Mouse (Mus musculus) embryonic facial prominence, embryonic 10.5 days (tissue): ENCODE results near the gene Nell2. TPM values are rescaled to one million over a fixed set of nuclear protein-coding genes. Genes with fewer than 3 reads are reported as not detected.

Experiments used
- DNase-seq: peaks from one replicate; pipeline ENCODE4 v3.0.0-alpha.2; 2017; ENCODE audit warnings: low spot score
- H3K27ac ChIP-seq: fragments of 300-500 bp; sonication (generic); replicated peaks from 2 replicates; pipeline ENCODE4 v1.5.1; 2016; ENCODE audit warnings: mild to moderate bottlenecking
- H3K27me3 ChIP-seq: fragments of 300-500 bp; sonication (generic); replicated peaks from 2 replicates; pipeline ENCODE4 v1.6.1; 2016; ENCODE audit warnings: low read depth, mild to moderate bottlenecking; ENCODE audit not compliant: poor library complexity, severe bottlenecking
- H3K36me3 ChIP-seq: fragments of 300-500 bp; sonication (generic); replicated peaks from 2 replicates; pipeline ENCODE4 v1.6.1; 2016; ENCODE audit warnings: mild to moderate bottlenecking, moderate library complexity
- H3K4me1 ChIP-seq: fragments of 300-500 bp; sonication (generic); 2 replicates; pipeline ENCODE4 v1.6.1; 2016
- H3K4me3 ChIP-seq: fragments of 300-500 bp; sonication (generic); 2 replicates; pipeline ENCODE4 v1.5.1; 2016; ENCODE audit warnings: mild to moderate bottlenecking, moderate library complexity
- H3K9me3 ChIP-seq: fragments of 300-500 bp; sonication (generic); 2 replicates; pipeline ENCODE4 v1.6.1; 2016; ENCODE audit warnings: mild to moderate bottlenecking
- WGBS: fragments of 180-500 bp; shearing (Covaris S2); methylation state at CpG from one replicate; pipeline ENCODE4 v1.1.7; 2016; 5-methylcytosine and 5-hydroxymethylcytosine counted together
- polyA plus RNA-seq: library from polyadenylated mRNA; unstranded; fragments of >200 nt; fragmentation: Nextera tagmentation; extraction: Ambion mirVana; gene quantifications from 2 replicates; pipeline ENCODE4 v1.2.1, GENCODE M21; 2016

The Nell2 gene
- polyA plus RNA-seq, 1 experiment from 2014 or later, result 20.2 TPM

DNA sequence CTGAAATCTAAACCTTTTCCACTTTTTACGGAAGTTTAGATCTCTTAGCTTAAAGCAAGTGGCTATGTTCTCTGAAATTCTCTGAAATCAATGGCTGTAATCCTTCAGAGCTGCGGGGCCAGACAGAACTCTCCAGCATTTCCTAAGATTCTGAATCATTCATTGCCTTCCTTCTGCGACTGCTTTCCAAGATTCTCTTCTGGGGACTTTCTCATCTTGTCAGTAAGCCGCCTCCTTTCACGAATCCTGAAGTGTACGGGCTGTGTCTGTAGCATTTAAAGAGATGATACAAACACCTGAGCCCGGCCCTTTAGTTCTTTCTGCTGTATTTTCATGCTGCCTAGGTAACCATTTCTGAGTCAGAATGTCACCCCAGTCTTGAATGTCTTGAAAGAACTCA lies 428.2 kb downstream of the Nell2 start:
- 91% methylated on average over 7 of the region's 7 CpGs for WGBS
- no peak for DNase-seq
- H3K27ac ChIP-seq, result no peak overlapping the region
- no peaks in the 10 kb centered on the region for H3K9me3 ChIP-seq
- no peaks in the 10 kb centered on the region for H3K36me3 ChIP-seq
- H3K4me3 ChIP-seq, result no peak overlapping the region
- H3K4me1 ChIP-seq, result no peaks in the 10 kb centered on the region
- no peaks in the 10 kb centered on the region for H3K27me3 ChIP-seq

GRCm38 (mm10) chr15:95085962-95086361 lies 442.4 kb downstream of the Nell2 start:
- DNase-seq, result no peak
- Histone ChIP-seq H3K27me3 (no peaks in the 10 kb centered on the region), H3K4me1 (no peaks in the 10 kb centered on the region), H3K9me3 (no peaks in the 10 kb centered on the region), H3K4me3 (no peak overlapping the region), H3K27ac (no peak overlapping the region), H3K36me3 (no peaks in the 10 kb centered on the region)
- WGBS, result 82% methylated on average over 7 of the region's 7 CpGs

DNA sequence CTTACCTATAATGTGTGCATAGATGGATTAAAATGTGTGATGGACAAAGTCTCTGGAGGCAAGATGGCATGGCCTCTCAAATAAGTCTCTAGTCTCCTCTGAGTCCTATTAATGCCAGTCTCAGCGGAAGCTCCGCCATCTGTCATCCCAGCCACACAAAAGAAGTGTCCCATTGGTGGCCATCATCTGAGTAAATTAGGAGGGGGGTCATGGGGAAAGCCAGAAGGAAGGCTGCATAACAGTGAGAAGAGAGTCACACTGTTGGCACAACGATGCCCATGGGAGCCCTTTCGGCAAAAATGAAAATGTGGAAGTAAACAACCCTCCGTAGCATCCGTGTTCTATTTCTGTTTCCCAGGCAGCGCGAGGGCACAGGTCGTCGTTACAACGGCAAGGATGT lies 446.7 kb downstream of the Nell2 start:
- no peak for DNase-seq
- no peaks in the 10 kb centered on the region for H3K36me3 ChIP-seq
- no peaks in the 10 kb centered on the region for H3K4me1 ChIP-seq
- no peaks in the 10 kb centered on the region for H3K9me3 ChIP-seq
- H3K27ac ChIP-seq, result no peak overlapping the region
- H3K4me3 ChIP-seq, result no peak overlapping the region
- 91% methylated on average over 11 of the region's 11 CpGs for WGBS
- H3K27me3 ChIP-seq, result no peaks in the 10 kb centered on the region

- no peak for DNase-seq
- Histone ChIP-seq H3K9me3 (no peaks in the 10 kb centered on the region), H3K4me1 (no peaks in the 10 kb centered on the region), H3K4me3 (no peak overlapping the region), H3K27me3 (no peaks in the 10 kb centered on the region), H3K27ac (no peak overlapping the region), H3K36me3 (no peaks in the 10 kb centered on the region)
- 91% methylated on average over 12 of the region's 12 CpGs for WGBS
Observed at GRCm38 (mm10) chr15:95075356-95075755, 453.0 kb downstream of the Nell2 start.

- WGBS, result 89% methylated on average over 7 of the region's 7 CpGs
- H3K36me3 ChIP-seq, result no peaks in the 10 kb centered on the region
- no peak overlapping the region for H3K27ac ChIP-seq
- DNase-seq, result no peak
- H3K27me3 ChIP-seq, result no peaks in the 10 kb centered on the region
- no peaks in the 10 kb centered on the region for H3K4me1 ChIP-seq
- H3K9me3 ChIP-seq, result no peaks in the 10 kb centered on the region
- H3K4me3 ChIP-seq, result no peak overlapping the region
Observed at GRCm38 (mm10) chr15:95070881-95071280, 457.5 kb downstream of the Nell2 start.

GRCm38 (mm10) chr15:95068799-95069198 lies 459.6 kb downstream of the Nell2 start:
- DNase-seq, result no peak
- no peaks in the 10 kb centered on the region for H3K27me3 ChIP-seq
- WGBS, result 87% methylated on average over 1 of the region's 1 CpGs
- H3K9me3 ChIP-seq, result no peaks in the 10 kb centered on the region
- no peak overlapping the region for H3K4me3 ChIP-seq
- H3K36me3 ChIP-seq, result no peaks in the 10 kb centered on the region
- H3K27ac ChIP-seq, result no peak overlapping the region
- H3K4me1 ChIP-seq, result no peaks in the 10 kb centered on the region

DNA sequence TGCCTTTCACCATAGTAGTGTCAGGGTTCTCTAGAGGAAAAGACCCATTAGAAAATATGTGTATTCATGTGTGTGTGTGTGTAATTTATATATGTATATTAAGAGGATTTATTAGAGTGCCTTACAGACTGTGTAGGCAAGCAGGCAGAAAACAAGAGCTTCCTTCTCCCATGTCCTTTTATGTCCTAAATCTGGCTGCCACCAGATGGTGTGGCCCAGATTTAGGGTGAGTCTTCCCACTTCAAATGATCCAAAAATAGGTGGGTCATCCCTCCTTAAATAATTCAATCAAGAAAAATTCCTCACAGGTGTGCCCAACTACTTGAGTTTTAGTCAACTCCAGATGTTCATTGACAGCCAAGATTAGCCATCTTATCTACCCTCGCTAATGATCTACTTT lies 460.3 kb downstream of the Nell2 start:
- no peaks in the 10 kb centered on the region for H3K9me3 ChIP-seq
- no peak overlapping the region for H3K4me3 ChIP-seq
- DNase-seq, result no peak
- no peaks in the 10 kb centered on the region for H3K27me3 ChIP-seq
- no peaks in the 10 kb centered on the region for H3K36me3 ChIP-seq
- H3K27ac ChIP-seq, result no peak overlapping the region
- WGBS, result 86% methylated on average over 1 of the region's 1 CpGs
- H3K4me1 ChIP-seq, result no peaks in the 10 kb centered on the region

DNA sequence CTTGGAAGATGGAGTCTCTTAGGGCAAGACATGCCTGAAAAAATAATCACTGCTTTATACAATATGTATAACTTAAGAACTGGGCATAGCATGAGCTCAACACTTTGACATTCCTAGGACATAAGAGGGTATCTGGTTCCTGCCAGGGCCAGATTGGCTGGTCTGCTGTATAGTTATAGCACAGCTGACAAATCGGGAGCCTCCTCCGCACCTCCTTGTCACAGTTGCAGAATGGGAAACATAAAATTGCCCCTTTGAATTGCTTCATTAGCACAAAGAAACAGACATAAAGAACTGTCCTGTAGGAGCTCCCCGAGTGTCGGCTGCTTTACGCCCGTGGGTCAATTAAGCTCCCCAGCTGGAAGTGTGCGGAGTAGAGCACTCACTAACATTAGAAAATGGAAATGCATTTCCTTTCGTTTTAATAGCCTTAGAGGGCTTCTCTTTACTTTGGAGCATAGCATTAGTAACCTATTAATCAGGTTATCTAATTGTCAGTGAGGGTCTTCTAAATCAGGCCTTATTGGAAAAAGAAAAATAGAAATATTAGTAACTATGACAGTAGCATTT lies 473.2 kb downstream of the Nell2 start:
- no peak for DNase-seq
- Histone ChIP-seq H3K36me3 (no peaks in the 10 kb centered on the region), H3K9me3 (no peaks in the 10 kb centered on the region), H3K27me3 (no peaks in the 10 kb centered on the region), H3K27ac (no peak overlapping the region), H3K4me3 (no peak overlapping the region), H3K4me1 (no peaks in the 10 kb centered on the region)
- WGBS, result 78% methylated on average over 8 of the region's 8 CpGs

DNA sequence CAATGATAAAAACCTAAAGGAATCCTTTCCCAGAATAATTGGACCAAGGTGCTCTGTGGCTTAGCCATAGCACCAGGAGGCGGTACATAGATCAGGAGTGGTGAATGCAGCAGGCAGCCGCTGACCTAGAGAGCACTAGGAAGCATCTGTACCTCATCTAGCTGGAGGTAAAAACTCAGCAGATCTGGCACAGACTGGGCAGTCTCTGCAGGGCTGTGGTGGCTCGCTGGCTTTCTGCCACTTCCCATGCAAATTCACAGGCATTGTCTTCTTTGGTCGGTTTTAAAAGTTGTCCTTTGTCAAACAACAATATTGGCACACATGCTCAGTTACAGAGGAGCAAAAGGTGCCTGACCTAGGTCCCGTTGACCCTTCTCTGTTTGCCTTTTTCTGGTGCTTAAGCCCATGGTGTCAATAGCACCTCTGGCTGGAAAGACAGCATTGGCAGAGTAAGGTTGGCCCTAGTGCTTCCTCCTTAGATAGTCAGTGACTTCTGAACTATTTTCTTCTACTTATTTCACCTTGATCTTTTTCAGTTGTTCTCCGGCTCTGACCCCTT lies 479.1 kb downstream of the Nell2 start:
- 75% methylated on average over 6 of the region's 6 CpGs for WGBS
- no peaks in the 10 kb centered on the region for H3K9me3 ChIP-seq

GRCm38 (mm10) chr15:95047486-95047885 lies 480.9 kb downstream of the Nell2 start:
- no peaks in the 10 kb centered on the region for H3K4me1 ChIP-seq
- no peak overlapping the region for H3K27ac ChIP-seq
- no peaks in the 10 kb centered on the region for H3K27me3 ChIP-seq
- H3K36me3 ChIP-seq, result no peaks in the 10 kb centered on the region
- no peak for DNase-seq
- no peaks in the 10 kb centered on the region for H3K9me3 ChIP-seq
- H3K4me3 ChIP-seq, result no peak overlapping the region
- 95% methylated on average over 2 of the region's 2 CpGs for WGBS

More for the DNA sequence above, 479.1 kb downstream of the Nell2 start:
- Histone ChIP-seq H3K27ac (no peak overlapping the region), H3K4me3 (no peak overlapping the region), H3K36me3 (no peaks in the 10 kb centered on the region), H3K4me1 (no peaks in the 10 kb centered on the region), H3K27me3 (no peaks in the 10 kb centered on the region)
- no peak for DNase-seq

GRCm38 (mm10) chr15:95044011-95044410 lies 484.3 kb downstream of the Nell2 start:
- Histone ChIP-seq H3K9me3 (no peaks in the 10 kb centered on the region), H3K36me3 (no peaks in the 10 kb centered on the region), H3K27me3 (no peaks in the 10 kb centered on the region), H3K4me3 (no peak overlapping the region), H3K27ac (no peak overlapping the region), H3K4me1 (no peaks in the 10 kb centered on the region)
- 91% methylated on average over 8 of the region's 8 CpGs for WGBS
- no peak for DNase-seq

GRCm38 (mm10) chr15:95042437-95042836 lies 485.9 kb downstream of the Nell2 start:
- Histone ChIP-seq H3K36me3 (no peaks in the 10 kb centered on the region), H3K4me1 (no peaks in the 10 kb centered on the region), H3K4me3 (no peak overlapping the region), H3K27me3 (no peaks in the 10 kb centered on the region), H3K27ac (no peak overlapping the region), H3K9me3 (no peaks in the 10 kb centered on the region)
- WGBS, result 82% methylated on average over 9 of the region's 9 CpGs
- no peak for DNase-seq

GRCm38 (mm10) chr15:95029487-95029875 lies 498.9 kb downstream of the Nell2 start:
- 65% methylated on average over 5 of the region's 5 CpGs for WGBS
- no peaks in the 10 kb centered on the region for H3K27me3 ChIP-seq
- DNase-seq, result no peak
- H3K36me3 ChIP-seq, result no peaks in the 10 kb centered on the region
- no peaks in the 10 kb centered on the region for H3K9me3 ChIP-seq
- no peaks in the 10 kb centered on the region for H3K4me1 ChIP-seq
- no peak overlapping the region for H3K4me3 ChIP-seq
- H3K27ac ChIP-seq, result no peak overlapping the region
